Mouse (Mus musculus) skeletal muscle tissue, postnatal 0 days (tissue): ENCODE measurements around the gene Map3k15. TPM values are rescaled to one million over a fixed set of nuclear protein-coding genes. Genes with fewer than 3 reads are reported as not detected.

Experiments
- polyA plus RNA-seq: library from polyadenylated mRNA; unstranded; fragments of >200 nt; fragmentation: Nextera tagmentation; extraction: Ambion mirVana; gene quantifications from 2 replicates; pipeline ENCODE4 v1.2.1, GENCODE M21; 2015

Gene Map3k15
- 0.04 TPM in 2 replicates for polyA plus RNA-seq

GRCm38 (mm10) chrX:159988002-159988960 lies at the start of gene Map3k15:
TSS of gene Map3k15 (plus strand) at chrX:159988433.

GRCm38 (mm10) chrX:160137861-160138717 lies 149.9 kb downstream of the Map3k15 start, which contains the start of gene Pdha1:
TSS of gene Pdha1 (minus strand) at chrX:160138413.

Other genes starting within 250 kb of the Map3k15 start
- gene Pdha1, start 150.0 kb downstream of the Map3k15 start, polyA plus RNA-seq = 309 and 361 TPM in 2 replicates